Mouse (Mus musculus): Measurements from ENCODE around the gene Arfip1.
"Not testable (repeated sequence)": the region's sequence is repeated elsewhere in the genome, so short reads cannot be mapped to it uniquely, and the experiment has no call there.

Gene Arfip1

GRCm38 (mm10) chr3:84570501-84570900, 11.9 kb downstream of the Arfip1 start:
- DNase-seq (ENCODE audit: low spot score): no peak

DNA sequence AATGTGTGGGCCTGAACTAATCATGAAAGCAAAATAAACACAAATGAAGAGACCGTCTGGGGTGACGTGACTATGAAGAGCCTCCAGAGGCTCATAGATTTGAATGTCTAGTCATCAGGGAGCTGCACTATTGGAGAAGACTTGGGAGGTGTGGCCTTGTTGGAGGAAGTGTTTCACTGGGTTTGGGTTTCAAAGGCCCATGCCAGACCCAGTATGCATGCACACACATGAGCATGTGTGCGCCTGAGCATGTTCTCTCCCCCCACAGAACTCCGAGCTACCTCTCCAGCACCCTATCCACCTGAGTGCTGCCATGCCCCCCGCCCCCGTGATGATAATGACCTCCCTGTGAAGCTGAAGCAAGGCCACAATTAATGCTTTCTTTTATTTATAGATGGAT, 12.8 kb downstream of the Arfip1 start:
- no peak for DNase-seq (ENCODE audit: low spot score)

- no peak for DNase-seq (ENCODE audit: low spot score)
Observed at GRCm38 (mm10) chr3:84568540-84568939, 13.9 kb downstream of the Arfip1 start.

DNA sequence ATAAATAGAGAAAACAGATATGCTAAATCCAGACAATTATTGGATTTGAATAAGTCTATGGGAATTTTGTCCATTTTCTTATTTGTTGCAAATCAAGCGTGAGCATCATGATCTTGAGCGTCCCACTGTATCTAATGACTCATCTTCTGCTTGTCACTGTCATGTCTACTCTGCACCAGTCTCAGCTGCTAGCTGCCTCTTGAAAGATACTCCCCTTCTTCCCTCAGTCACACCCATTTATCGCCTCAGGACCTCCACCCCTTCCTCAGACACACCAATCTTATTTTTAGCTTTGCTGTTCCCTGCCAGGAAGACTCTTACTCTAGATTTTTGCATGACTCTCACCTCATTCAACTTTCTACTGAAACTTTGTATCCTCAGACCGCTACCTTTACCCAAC, 19.0 kb downstream of the Arfip1 start:
- no peak for DNase-seq (ENCODE audit: low spot score)

DNA sequence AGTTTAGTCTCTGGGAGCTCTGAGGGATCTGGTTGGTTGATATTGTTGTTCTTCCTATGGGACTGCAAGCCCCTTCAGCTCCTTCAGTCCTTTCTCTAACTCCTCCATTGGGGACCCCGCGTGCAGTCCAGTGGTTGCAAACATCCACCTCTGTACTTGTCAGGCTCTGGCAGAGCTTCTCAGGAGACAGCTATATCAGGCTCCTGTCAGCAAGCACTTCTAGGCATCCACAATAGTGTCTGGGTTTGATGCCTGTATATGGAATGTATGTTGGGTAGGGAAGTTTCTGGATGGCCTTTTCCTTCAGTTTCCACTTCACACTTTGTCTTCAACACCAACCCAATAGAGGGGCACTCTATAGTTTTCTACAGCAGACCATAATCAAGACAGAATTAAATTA, 19.5 kb downstream of the Arfip1 start:
- DNase-seq (ENCODE audit: low spot score): not testable (repeated sequence)

DNA sequence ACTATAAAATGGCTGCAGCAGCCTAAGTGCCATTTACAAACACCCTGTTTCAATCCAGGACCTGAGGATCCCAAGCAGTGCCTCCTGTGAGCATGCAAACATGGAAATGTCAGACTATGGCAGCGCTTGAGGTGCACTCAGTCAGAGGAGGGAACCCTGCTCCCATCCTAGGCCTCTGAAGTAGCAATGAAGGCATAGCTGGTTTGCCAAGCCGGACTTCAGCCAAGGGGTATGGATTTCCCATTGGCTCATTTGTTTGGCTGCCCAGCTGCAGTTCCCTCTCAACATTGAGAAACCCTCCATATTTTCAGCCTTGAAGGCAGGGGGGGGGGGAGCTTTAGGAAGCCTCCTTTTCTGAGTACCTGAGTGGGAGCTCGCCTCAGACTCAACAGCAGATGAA, 24.1 kb downstream of the Arfip1 start:
- DNase-seq (ENCODE audit: low spot score): no peak

DNA sequence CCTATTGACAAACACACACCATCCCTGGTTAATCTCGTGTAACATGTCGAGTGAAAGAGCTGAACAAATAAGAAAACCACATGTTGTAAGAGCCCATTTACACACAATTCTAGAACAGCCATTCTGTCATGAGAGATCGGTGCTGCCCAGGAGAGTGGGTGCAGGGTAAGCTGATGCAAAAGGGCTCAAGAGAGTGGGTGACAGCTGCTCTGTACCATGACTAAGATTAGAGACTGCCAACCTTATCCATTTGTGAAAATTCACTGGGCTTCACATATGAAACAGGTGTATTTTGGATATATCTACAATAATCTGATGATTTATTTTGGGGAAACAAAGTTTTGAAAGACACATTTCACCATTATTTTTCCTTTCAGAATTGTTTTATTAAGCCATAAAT, 26.6 kb downstream of the Arfip1 start:
- no peak for DNase-seq (ENCODE audit: low spot score)

- DNase-seq (ENCODE audit: low spot score): no peak
Observed at GRCm38 (mm10) chr3:84547177-84547576, 35.2 kb downstream of the Arfip1 start.

DNA sequence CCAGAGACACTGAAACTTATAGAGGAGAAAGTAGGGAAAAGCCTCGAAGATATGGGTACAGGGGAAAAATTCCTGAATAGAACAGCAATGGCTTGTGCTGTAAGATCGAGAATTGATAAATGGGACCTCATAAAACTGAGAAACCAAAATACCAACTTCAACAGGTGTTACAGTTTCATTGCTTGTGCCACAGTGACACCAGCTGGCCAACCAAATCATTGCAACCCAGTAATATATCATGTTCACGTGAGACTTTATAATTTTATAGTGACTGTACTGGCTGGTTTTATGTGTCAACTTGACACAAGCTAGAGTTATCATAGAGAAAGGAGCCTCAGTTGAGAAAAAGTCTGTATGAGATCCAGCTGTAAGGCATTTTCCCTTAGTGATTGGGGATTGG, 40.0 kb downstream of the Arfip1 start:
- peak; percentile 66 for DNase-seq (ENCODE audit: low spot score)

GRCm38 (mm10) chr3:84541881-84542280, 40.5 kb downstream of the Arfip1 start:
- no peak for DNase-seq (ENCODE audit: low spot score)

- no peak for DNase-seq (ENCODE audit: low spot score)
Observed at GRCm38 (mm10) chr3:84540640-84541039, 41.8 kb downstream of the Arfip1 start.

GRCm38 (mm10) chr3:84536987-84537386, 45.4 kb downstream of the Arfip1 start:
- no peak for DNase-seq (ENCODE audit: low spot score)

- DNase-seq (ENCODE audit: low spot score): no peak
Observed at GRCm38 (mm10) chr3:84533227-84533626, 49.2 kb downstream of the Arfip1 start.

DNA sequence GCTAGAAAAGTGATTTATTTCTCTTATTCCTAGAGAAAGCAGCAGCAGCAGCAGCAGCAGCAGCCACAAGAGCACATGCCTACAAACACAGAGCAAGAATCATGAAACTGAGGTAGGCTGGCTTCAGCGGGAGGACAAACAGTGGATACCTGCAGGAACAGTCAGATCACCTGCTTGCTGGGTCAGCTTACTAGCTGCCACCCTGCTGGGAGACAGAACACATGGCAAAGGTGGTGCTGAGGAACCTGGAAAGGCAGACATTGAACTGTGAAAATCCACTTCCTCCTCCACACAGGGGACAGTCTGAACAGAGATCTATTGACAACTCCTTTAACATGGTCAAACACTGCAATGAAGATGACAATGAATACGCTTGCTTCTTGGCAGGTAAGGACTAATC, 53.4 kb downstream of the Arfip1 start:
- DNase-seq (ENCODE audit: low spot score): no peak

DNA sequence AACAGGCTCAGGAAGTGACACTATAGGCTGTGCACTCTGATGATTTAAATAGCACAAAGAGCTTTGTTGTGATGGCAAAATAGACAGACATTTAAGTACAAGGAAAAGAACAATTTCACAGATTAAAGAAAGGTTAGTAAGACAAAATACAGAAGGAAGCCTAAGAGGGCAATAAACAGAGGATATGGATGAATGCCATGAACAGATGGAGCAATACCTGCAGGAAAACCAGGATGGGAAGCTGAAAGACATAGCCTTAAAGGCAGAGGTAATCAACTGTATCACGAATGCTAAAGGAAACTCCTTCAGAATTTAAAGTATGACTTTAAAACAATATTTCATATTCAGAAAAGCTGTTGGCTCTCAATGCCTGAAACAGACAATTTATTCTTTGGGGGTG, 57.5 kb downstream of the Arfip1 start:
- no peak for DNase-seq (ENCODE audit: low spot score)

DNA sequence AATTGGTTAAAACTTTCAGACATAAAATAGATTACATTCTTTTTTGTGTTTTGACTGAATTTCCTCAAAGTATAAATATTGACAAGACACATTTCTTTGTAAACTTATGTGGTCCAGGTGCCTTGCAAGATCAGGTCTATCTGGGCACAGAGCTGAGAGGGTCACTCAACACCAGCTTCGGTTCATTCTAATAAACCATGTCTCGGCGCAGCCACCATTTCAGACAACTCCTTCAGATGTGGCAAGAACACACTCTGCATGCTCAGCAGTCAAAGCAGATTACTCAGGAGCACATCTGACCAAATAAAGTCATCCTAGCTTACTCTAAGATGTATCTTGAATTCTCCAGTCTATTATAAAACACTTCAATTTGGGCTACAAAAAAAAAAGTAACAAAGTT, 66.3 kb downstream of the Arfip1 start:
- DNase-seq (ENCODE audit: low spot score): no peak

DNA sequence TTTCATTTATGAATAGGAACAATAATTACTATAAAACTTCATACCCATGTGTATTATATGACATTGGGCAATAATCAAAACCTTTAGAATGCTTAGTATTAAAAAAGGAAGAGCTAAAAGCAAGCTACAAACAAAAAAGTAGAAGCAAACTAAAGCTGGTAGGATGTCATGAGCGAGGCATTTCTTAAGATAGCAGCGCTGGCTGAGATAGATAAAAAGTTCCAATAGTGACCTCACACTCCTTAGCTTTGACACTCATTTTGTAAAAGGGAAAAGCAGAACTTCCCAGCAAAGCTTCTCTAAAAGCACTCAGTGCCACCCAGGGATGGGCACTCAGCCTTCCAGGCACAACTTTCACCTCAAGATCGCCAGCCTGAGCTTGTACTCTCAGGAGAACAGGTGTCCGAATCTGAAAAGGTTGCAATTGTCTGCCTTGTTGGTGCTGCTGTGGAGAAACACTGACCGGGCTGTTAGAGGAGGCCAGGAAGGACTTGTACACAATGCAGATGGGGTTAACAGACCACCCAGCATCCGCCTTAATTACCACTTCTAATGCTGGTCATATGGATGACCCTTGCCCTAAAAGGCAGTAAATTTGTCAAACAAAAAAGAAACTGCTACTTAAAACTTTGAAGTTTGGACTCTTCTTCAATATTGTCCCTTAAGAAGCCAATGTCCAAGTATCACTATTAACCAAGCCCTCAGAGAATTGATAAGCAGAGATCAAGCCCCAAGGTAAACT, 69.5 kb downstream of the Arfip1 start:
- peak; percentile 69 for DNase-seq (ENCODE audit: low spot score)

- no peak for DNase-seq (ENCODE audit: low spot score)
Observed at GRCm38 (mm10) chr3:84505193-84505592, 77.2 kb downstream of the Arfip1 start.

DNA sequence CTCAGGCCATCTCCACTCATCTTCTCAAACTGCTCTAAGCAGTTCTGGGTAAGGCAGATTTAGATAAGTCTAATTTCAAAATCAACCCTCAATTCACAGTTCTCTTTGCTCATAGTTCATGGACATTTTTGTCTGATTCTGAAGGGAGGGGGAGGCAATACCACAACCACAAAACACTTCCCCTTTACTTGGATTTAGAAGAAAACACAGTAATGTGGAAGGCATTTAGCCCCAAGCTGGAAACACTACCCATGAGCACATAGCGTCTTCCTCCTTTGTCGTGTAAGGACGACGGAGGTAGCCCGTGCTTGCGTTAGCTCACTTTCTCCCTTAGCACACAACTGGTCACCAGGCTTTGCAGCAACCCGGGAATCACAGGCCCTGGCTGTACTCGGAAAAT, 78.1 kb downstream of the Arfip1 start:
- no peak for DNase-seq (ENCODE audit: low spot score)

GRCm38 (mm10) chr3:84502101-84502500, 80.3 kb downstream of the Arfip1 start:
- no peak for DNase-seq (ENCODE audit: low spot score)

DNA sequence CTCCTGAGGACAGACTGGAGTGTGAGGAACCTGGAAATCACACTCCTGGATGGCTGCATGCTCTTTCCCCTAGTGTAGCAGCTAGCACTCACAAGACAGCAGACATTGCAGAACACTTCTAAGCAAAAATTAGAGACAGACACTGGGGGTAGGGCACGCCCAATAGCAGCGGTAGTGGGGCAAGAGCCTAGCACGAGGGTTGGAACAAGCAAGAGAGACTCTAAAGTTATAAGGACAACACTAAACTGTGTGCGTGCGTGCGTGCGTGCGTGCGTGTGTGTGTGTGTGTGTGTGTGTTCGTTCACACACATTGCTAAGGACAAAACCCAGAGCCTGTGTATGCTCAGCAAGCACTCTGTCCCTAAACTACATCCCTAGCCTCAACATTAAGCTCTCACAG, 81.9 kb downstream of the Arfip1 start:
- DNase-seq (ENCODE audit: low spot score): no peak

- peak; percentile 39 for DNase-seq (ENCODE audit: low spot score)
Observed at GRCm38 (mm10) chr3:84497718-84498117, 84.7 kb downstream of the Arfip1 start.

DNA sequence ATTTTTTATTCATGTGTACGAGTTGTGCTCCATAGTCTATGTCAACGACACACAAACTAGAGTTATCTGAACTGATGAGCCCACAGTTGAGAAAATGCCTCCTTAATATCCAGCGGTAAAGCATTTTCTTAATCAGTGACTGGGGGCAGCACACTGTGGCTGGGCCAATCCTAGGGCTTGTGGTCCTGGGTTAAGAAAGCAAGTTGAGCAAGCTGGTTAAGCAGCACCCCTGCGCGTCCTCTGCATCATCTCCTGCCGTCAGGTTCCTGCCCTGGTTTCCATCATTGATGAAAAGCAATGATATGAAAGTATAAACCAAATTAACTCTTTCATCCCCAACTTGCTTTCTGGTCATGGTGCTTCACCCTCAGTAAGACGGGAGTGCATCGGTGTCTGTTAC, 89.8 kb downstream of the Arfip1 start:
- no peak for DNase-seq (ENCODE audit: low spot score)

GRCm38 (mm10) chr3:84492148-84492547, 90.3 kb downstream of the Arfip1 start:
- no peak for DNase-seq (ENCODE audit: low spot score)

Measured in embryo, embryonic 10 days (tissue).